Mouse (Mus musculus): ENCODE data around the gene Cdv3.

- no peak for TF ChIP-seq CTCF (IDR thresholded peaks at IDR 0.05)
- TF ChIP-seq POLR2A (IDR thresholded peaks at IDR 0.05; ENCODE audit: insufficient read depth, low read depth, low read length): no peak
- TF ChIP-seq EP300 (IDR thresholded peaks at IDR 0.05; ENCODE audit: insufficient read depth, low read depth, low read length): no peak
These were observed 17.3 kb upstream of the Cdv3 start for GRCm38 (mm10) chr9:103382989-103383388.

Data from heart, adult 2 months (tissue).